Mouse (Mus musculus): Measurements from ENCODE around the gene C2. TPM values are rescaled to one million over a fixed set of nuclear protein-coding genes. Genes with fewer than 3 reads are reported as not detected.
"Not testable (repeated sequence)": the region's sequence is repeated elsewhere in the genome, so short reads cannot be mapped to it uniquely, and the experiment has no call there.

C2 gene
- polyA plus RNA-seq, 1 experiment from 2014 or later: 1.4 TPM

DNA sequence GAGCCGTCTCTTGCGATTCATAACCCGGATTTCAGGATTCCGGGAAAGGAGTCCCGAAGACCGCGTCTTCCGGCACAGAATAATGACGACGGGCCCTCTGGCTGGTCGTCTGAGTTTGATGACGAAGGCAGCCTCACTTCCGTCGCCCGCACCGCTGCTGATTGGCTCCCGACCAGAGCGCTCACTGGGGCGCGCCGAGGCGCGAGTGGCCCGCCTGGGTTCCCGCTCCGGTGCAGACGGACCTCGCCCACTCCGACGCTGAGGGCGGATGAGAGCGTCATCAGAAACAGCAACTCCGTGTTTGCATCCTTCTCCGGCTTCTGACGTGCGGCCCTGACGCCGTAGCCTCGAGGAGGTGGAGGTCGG lies 61.2 kb downstream of the C2 start, which contains the start of the genes Stk19 and Dxo:
Stk19 (minus strand) TSS at position 90 of the 366 bp plus-strand sequence.
Dxo (plus strand) TSS at position 164 of the 366 bp plus-strand sequence.
- ATAC-seq (peak; percentile 93), DNase-seq (ENCODE audit: low spot score) (peak; percentile 98)
- Histone ChIP-seq H3K9me3 (replicated peaks; ENCODE audit: control insufficient read depth, low read length) (no peaks in the 10 kb centered on the region), H3K9ac (ENCODE audit: low read length) (peak within 1 kb of the TSS; percentile 80), H3K27me3 (replicated peaks; ENCODE audit: control insufficient read depth, insufficient read depth, low read length) (no peaks in the 10 kb centered on the region), H3K4me2 (ENCODE audit: low read length) (peak within 1 kb of the TSS; percentile 99), H3K4me1 (ENCODE audit: control insufficient read depth, insufficient read depth, low read length) (peaks cover 13% of the 10 kb centered on the region), H3K27ac (ENCODE audit: low read depth, low read length) (peak within 1 kb of the TSS; percentile 76), H3K36me3 (ENCODE audit: control insufficient read depth, insufficient read depth, low read length) (peaks cover 45% of the 10 kb centered on the region), H3K4me3 (ENCODE audit: low read depth, low read length) (peak within 1 kb of the TSS; percentile 73)
- WGBS: under 1% methylated on average over 40 of the region's 40 CpGs

- H3K36me3 ChIP-seq (ENCODE audit: control insufficient read depth, insufficient read depth, low read length): peaks cover 40% of the 10 kb centered on the region
- H3K9me3 ChIP-seq (replicated peaks; ENCODE audit: control insufficient read depth, low read length): no peaks in the 10 kb centered on the region
- ATAC-seq: peak; percentile 81
- H3K4me2 ChIP-seq (ENCODE audit: low read length): peak overlapping the region; percentile 99
- DNase-seq (ENCODE audit: low spot score): no peak
- H3K4me1 ChIP-seq (ENCODE audit: control insufficient read depth, insufficient read depth, low read length): peaks cover 13% of the 10 kb centered on the region
- H3K27me3 ChIP-seq (replicated peaks; ENCODE audit: control insufficient read depth, insufficient read depth, low read length): no peaks in the 10 kb centered on the region
- H3K9ac ChIP-seq (ENCODE audit: low read length): peak overlapping the region; percentile 80
- H3K4me3 ChIP-seq (ENCODE audit: low read depth, low read length): peak overlapping the region; percentile 73
- WGBS: 4% methylated on average over 47 of the region's 48 CpGs
- H3K27ac ChIP-seq (ENCODE audit: low read depth, low read length): peak overlapping the region; percentile 76
Observed at GRCm38 (mm10) chr17:34836155-34836855, 61.8 kb downstream of the C2 start.

DNA sequence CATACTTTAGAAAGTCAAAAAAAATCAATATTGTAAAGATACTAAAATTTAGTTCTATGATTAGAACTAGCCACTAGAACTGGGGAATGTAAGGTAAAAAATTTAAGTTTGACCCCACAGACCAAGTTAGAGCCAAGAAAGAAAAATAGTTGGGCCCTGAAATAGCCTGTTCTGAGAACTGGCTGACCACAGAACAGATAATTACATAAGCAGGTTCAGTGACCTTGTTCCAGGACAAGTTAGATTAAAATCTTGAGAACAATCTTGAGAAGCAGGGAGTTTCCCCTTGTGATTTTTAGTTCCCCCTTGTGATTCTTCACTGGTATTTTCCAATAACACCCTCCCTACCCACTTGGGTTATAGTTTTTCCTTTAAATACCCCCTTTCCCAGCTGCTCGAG lies 67.3 kb downstream of the C2 start:
- H3K9ac ChIP-seq (ENCODE audit: low read length); H3K27ac ChIP-seq (ENCODE audit: low read depth, low read length); H3K4me2 ChIP-seq (ENCODE audit: low read length); H3K4me1 ChIP-seq (ENCODE audit: control insufficient read depth, insufficient read depth, low read length); H3K27me3 ChIP-seq (replicated peaks; ENCODE audit: control insufficient read depth, insufficient read depth, low read length); H3K4me3 ChIP-seq (ENCODE audit: low read depth, low read length); ATAC-seq; DNase-seq (ENCODE audit: low spot score); H3K9me3 ChIP-seq (replicated peaks; ENCODE audit: control insufficient read depth, low read length): not testable (repeated sequence)
- peaks cover 46% of the 10 kb centered on the region for H3K36me3 ChIP-seq (ENCODE audit: control insufficient read depth, insufficient read depth, low read length)
- WGBS: 94% methylated on average over 1 of the region's 1 CpGs

DNA sequence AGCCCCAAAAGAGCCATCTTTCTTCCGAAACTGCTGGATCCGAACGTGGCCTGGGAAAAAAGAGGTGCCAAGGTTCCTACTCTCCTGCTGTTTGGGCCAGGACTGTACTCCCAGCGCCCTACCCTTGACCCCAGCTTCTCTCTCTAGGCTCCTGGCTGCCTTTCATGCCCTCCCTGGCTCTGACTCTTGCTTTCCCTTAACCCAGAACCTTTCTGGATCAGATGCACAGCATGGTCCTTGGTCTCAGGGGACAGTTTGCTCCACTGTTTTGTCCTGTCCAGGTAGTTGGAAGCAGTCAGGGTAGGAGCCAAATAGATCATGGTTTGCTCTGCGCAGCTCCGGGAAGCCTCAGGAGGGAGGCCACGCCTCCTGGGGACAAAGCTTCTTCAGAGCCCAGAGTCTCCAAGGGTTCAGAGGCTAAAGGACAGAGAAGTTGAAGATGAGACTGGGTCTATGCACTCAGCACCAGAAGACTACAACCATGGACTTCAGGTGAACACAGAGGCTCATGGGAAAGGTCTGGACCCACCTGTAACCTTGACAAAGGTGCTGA lies 83.2 kb downstream of the C2 start:
- Histone ChIP-seq H3K4me3 (ENCODE audit: low read depth, low read length) (no peak overlapping the region), H3K4me2 (ENCODE audit: low read length) (no peak overlapping the region), H3K27ac (ENCODE audit: low read depth, low read length) (no peak overlapping the region), H3K36me3 (ENCODE audit: control insufficient read depth, insufficient read depth, low read length) (no peaks in the 10 kb centered on the region), H3K4me1 (ENCODE audit: control insufficient read depth, insufficient read depth, low read length) (no peaks in the 10 kb centered on the region), H3K27me3 (replicated peaks; ENCODE audit: control insufficient read depth, insufficient read depth, low read length) (no peaks in the 10 kb centered on the region), H3K9ac (ENCODE audit: low read length) (no peak overlapping the region), H3K9me3 (replicated peaks; ENCODE audit: control insufficient read depth, low read length) (no peaks in the 10 kb centered on the region)
- 80% methylated on average over 7 of the region's 7 CpGs for WGBS
- DNase-seq (ENCODE audit: low spot score) (no peak), ATAC-seq (no peak)

DNA sequence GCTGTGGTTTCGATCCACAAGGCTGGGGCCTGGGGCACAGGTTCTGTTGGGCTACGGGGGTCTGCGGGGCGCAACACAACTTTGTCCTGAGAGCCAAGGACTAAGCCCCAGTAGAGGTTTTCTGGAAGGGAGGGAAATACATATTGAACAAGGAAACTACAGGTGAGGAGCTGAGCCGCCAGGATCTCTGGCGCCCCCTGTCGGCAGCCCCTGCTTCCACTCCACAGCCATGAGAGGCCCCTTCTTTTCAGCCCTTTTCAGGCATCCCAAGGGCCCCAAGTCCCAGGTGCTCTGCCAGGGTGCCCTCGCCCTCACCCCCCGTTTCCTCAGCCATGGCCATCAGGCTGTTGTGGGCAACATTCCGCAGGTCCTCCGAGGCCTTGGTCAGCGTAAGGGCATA lies 84.3 kb downstream of the C2 start:
- not testable (repeated sequence) for H3K4me1 ChIP-seq (ENCODE audit: control insufficient read depth, insufficient read depth, low read length); H3K4me2 ChIP-seq (ENCODE audit: low read length); H3K27ac ChIP-seq (ENCODE audit: low read depth, low read length); H3K9ac ChIP-seq (ENCODE audit: low read length); H3K27me3 ChIP-seq (replicated peaks; ENCODE audit: control insufficient read depth, insufficient read depth, low read length); ATAC-seq; H3K4me3 ChIP-seq (ENCODE audit: low read depth, low read length); H3K9me3 ChIP-seq (replicated peaks; ENCODE audit: control insufficient read depth, low read length); H3K36me3 ChIP-seq (ENCODE audit: control insufficient read depth, insufficient read depth, low read length); DNase-seq (ENCODE audit: low spot score)
- 56% methylated on average over 12 of the region's 12 CpGs for WGBS

Small RNA genes within 50 kb of the gene (microRNA-seq; reads per million reads assigned to microRNA genes)
- gene Mir6970 (0.53 reads per million), gene Mir6971 (3.8 reads per million, percentile 21 among the genes with 10 or more reads in this experiment), gene Mir6972 (not detected)

Other genes starting within 250 kb of the C2 start
- gene Tnxb, start 227.7 kb downstream of the C2 start, polyA plus RNA-seq (2014; fragmentation: Nextera tagmentation; extraction: Ambion mirVana): 0.04 and 0.10 TPM in 2 replicates
- not detected in 2 replicates for gene C4b, start 154.4 kb downstream of the C2 start, polyA plus RNA-seq (2014; fragmentation: Nextera tagmentation; extraction: Ambion mirVana)
- gene Cyp21a1, start 93.7 kb downstream of the C2 start, polyA plus RNA-seq (2014; fragmentation: Nextera tagmentation; extraction: Ambion mirVana): not detected in 2 replicates
- gene Stk19, start 61.3 kb downstream of the C2 start, polyA plus RNA-seq (2014; fragmentation: Nextera tagmentation; extraction: Ambion mirVana): 31.7 and 33.8 TPM in 2 replicates
- gene Dxo, start 61.2 kb downstream of the C2 start, polyA plus RNA-seq (2014; fragmentation: Nextera tagmentation; extraction: Ambion mirVana): 54.9 and 66.4 TPM in 2 replicates
- 36.6 and 46.9 TPM in 2 replicates for gene Skiv2l, start 48.1 kb downstream of the C2 start, polyA plus RNA-seq (2014; fragmentation: Nextera tagmentation; extraction: Ambion mirVana)
- 82.9 and 92.3 TPM in 2 replicates for gene Nelfe, start 47.9 kb downstream of the C2 start, polyA plus RNA-seq (2014; fragmentation: Nextera tagmentation; extraction: Ambion mirVana)
- 0.93 and 0.94 TPM in 2 replicates for gene Cfb, start 35.7 kb downstream of the C2 start, polyA plus RNA-seq (2014; fragmentation: Nextera tagmentation; extraction: Ambion mirVana)
- 3.5 and 3.8 TPM in 2 replicates for gene Zbtb12, start 18.8 kb downstream of the C2 start, polyA plus RNA-seq (2014; fragmentation: Nextera tagmentation; extraction: Ambion mirVana)
- gene Gm20547, start 16.2 kb downstream of the C2 start, polyA plus RNA-seq (2014; fragmentation: Nextera tagmentation; extraction: Ambion mirVana): 0.28 TPM in 1 of 2 replicates, not detected in the other
- gene Ehmt2, start 204 bp upstream of the C2 start, polyA plus RNA-seq (2014; fragmentation: Nextera tagmentation; extraction: Ambion mirVana): 62.5 and 76.9 TPM in 2 replicates
- not detected in 2 replicates for gene Slc44a4, start 16.2 kb upstream of the C2 start, polyA plus RNA-seq (2014; fragmentation: Nextera tagmentation; extraction: Ambion mirVana)
- gene Neu1, start 33.0 kb upstream of the C2 start, polyA plus RNA-seq (2014; fragmentation: Nextera tagmentation; extraction: Ambion mirVana): 16.2 and 20.0 TPM in 2 replicates
- 0.15 TPM in 1 of 2 replicates, not detected in the other for gene Hspa1b, start 61.0 kb upstream of the C2 start, polyA plus RNA-seq (2014; fragmentation: Nextera tagmentation; extraction: Ambion mirVana)
- not detected in 2 replicates for gene Gm20481, start 71.6 kb upstream of the C2 start, polyA plus RNA-seq (2014; fragmentation: Nextera tagmentation; extraction: Ambion mirVana)
- 1.4 and 3.7 TPM in 2 replicates for gene Hspa1a, start 73.9 kb upstream of the C2 start, polyA plus RNA-seq (2014; fragmentation: Nextera tagmentation; extraction: Ambion mirVana)
- gene Hspa1l, start 74.4 kb upstream of the C2 start, polyA plus RNA-seq (2014; fragmentation: Nextera tagmentation; extraction: Ambion mirVana): 1.3 and 1.4 TPM in 2 replicates
- gene Lsm2, start 83.6 kb upstream of the C2 start, polyA plus RNA-seq (2014; fragmentation: Nextera tagmentation; extraction: Ambion mirVana): 131 and 148 TPM in 2 replicates
- 42.4 and 53.9 TPM in 2 replicates for gene Vars, start 102.7 kb upstream of the C2 start, polyA plus RNA-seq (2014; fragmentation: Nextera tagmentation; extraction: Ambion mirVana)
- gene Vwa7, start 118.3 kb upstream of the C2 start, polyA plus RNA-seq (2014; fragmentation: Nextera tagmentation; extraction: Ambion mirVana): 0.05 and 0.11 TPM in 2 replicates
- gene Sapcd1, start 129.8 kb upstream of the C2 start, polyA plus RNA-seq (2014; fragmentation: Nextera tagmentation; extraction: Ambion mirVana): 2.9 and 6.2 TPM in 2 replicates
- gene Msh5, start 148.5 kb upstream of the C2 start, polyA plus RNA-seq (2014; fragmentation: Nextera tagmentation; extraction: Ambion mirVana): 2.3 and 2.6 TPM in 2 replicates
- gene Clic1, start 151.7 kb upstream of the C2 start, polyA plus RNA-seq (2014; fragmentation: Nextera tagmentation; extraction: Ambion mirVana): 28.3 and 37.3 TPM in 2 replicates
- 617 and 661 TPM in 2 replicates for gene Ddah2, start 160.8 kb upstream of the C2 start, polyA plus RNA-seq (2014; fragmentation: Nextera tagmentation; extraction: Ambion mirVana)
- not detected in 2 replicates for gene Ly6g6c, start 167.1 kb upstream of the C2 start, polyA plus RNA-seq (2014; fragmentation: Nextera tagmentation; extraction: Ambion mirVana)
- 0.28 and 0.42 TPM in 2 replicates for gene Mpig6b, start 167.9 kb upstream of the C2 start, polyA plus RNA-seq (2014; fragmentation: Nextera tagmentation; extraction: Ambion mirVana)
- gene Ly6g6e, start 178.6 kb upstream of the C2 start, polyA plus RNA-seq (2014; fragmentation: Nextera tagmentation; extraction: Ambion mirVana): 10.1 and 10.7 TPM in 2 replicates
- gene Ly6g6d, start 179.8 kb upstream of the C2 start, polyA plus RNA-seq (2014; fragmentation: Nextera tagmentation; extraction: Ambion mirVana): 0.76 and 1.1 TPM in 2 replicates
- 0.15 TPM in 1 of 2 replicates, not detected in the other for gene Ly6g6f, start 187.3 kb upstream of the C2 start, polyA plus RNA-seq (2014; fragmentation: Nextera tagmentation; extraction: Ambion mirVana)
- 69.9 and 75.7 TPM in 2 replicates for gene Abhd16a, start 191.0 kb upstream of the C2 start, polyA plus RNA-seq (2014; fragmentation: Nextera tagmentation; extraction: Ambion mirVana)
- gene Ly6g5c, start 210.0 kb upstream of the C2 start, polyA plus RNA-seq (2014; fragmentation: Nextera tagmentation; extraction: Ambion mirVana): not detected in 2 replicates
- gene Ly6g5b, start 217.2 kb upstream of the C2 start, polyA plus RNA-seq (2014; fragmentation: Nextera tagmentation; extraction: Ambion mirVana): 0.89 and 1.1 TPM in 2 replicates
- gene Gpank1, start 223.2 kb upstream of the C2 start, polyA plus RNA-seq (2014; fragmentation: Nextera tagmentation; extraction: Ambion mirVana): 31.3 and 34.2 TPM in 2 replicates
- gene Csnk2b, start 223.8 kb upstream of the C2 start, polyA plus RNA-seq (2014; fragmentation: Nextera tagmentation; extraction: Ambion mirVana): 313 and 353 TPM in 2 replicates
- 5.2 and 5.5 TPM in 2 replicates for gene D17H6S53E, start 228.1 kb upstream of the C2 start, polyA plus RNA-seq (2014; fragmentation: Nextera tagmentation; extraction: Ambion mirVana)
- 0.22 and 0.29 TPM in 2 replicates for gene Apom, start 233.8 kb upstream of the C2 start, polyA plus RNA-seq (2014; fragmentation: Nextera tagmentation; extraction: Ambion mirVana)
- gene Bag6, start 236.9 kb upstream of the C2 start, polyA plus RNA-seq (2014; fragmentation: Nextera tagmentation; extraction: Ambion mirVana): 128 and 144 TPM in 2 replicates

Data from forebrain, embryonic 14.5 days (tissue).